Mouse (Mus musculus): ENCODE measurements around the gene Iqsec1.

Gene Iqsec1

GRCm38 (mm10) chr6:90705738-90706137 lies 282.7 kb downstream of the Iqsec1 start:
- no peak for DNase-seq (ENCODE audit: low read depth, low spot score)

- DNase-seq (ENCODE audit: low read depth, low spot score): no peak
These were observed 283.7 kb downstream of the Iqsec1 start for GRCm38 (mm10) chr6:90704705-90705344.

GRCm38 (mm10) chr6:90703782-90704181 lies 284.7 kb downstream of the Iqsec1 start:
- DNase-seq (ENCODE audit: low read depth, low spot score): no peak

- DNase-seq (ENCODE audit: low read depth, low spot score): no peak
These were observed 285.4 kb downstream of the Iqsec1 start for GRCm38 (mm10) chr6:90702837-90703735.

GRCm38 (mm10) chr6:90702197-90702596 lies 286.3 kb downstream of the Iqsec1 start:
- no peak for DNase-seq (ENCODE audit: low read depth, low spot score)

GRCm38 (mm10) chr6:90701391-90701790 lies 287.1 kb downstream of the Iqsec1 start:
- no peak for DNase-seq (ENCODE audit: low read depth, low spot score)

DNA sequence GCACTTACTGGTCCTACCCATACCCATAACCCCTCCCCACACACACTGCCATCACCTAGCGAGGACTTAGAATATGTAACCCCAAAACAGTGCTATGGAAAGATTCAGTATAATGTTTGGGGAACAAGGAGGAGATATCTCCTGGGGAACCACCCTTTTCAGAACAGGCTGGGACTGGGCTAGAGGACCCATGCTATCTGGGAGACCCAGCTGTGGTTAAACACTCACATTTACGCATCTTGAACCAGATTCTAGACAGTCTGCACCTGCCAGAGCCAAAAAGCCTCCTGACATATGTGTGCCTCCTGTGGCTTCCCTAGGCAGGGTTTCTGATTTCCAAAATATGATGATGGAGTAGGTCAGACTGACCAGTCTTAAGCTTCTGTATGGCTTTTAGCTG lies 287.7 kb downstream of the Iqsec1 start:
- no peak for DNase-seq (ENCODE audit: low read depth, low spot score)

- no peak for DNase-seq (ENCODE audit: low read depth, low spot score)
These were observed 288.4 kb downstream of the Iqsec1 start for GRCm38 (mm10) chr6:90700068-90700467.

DNA sequence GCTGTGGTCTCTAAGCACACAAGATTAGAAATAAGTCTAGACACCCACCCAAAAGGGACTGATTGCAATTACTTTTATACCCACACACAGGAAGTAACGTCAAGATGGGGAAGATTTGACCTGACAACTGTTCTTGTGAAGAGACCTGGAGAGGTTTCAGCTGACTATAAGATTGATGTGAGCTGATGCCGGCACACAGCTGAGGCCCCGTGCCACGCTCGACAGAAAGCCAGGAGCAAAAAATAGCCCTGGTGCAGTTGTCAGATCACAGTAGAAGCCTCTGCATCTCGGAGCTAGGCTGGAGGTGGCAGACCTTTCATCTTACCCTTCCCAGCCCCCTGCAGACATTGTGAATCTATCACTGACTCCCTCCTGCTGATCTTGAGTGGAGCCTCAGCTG lies 289.6 kb downstream of the Iqsec1 start:
- no peak for DNase-seq (ENCODE audit: low read depth, low spot score)

- no peak for DNase-seq (ENCODE audit: low read depth, low spot score)
These were observed 292.7 kb downstream of the Iqsec1 start for GRCm38 (mm10) chr6:90695754-90696153.

GRCm38 (mm10) chr6:90692404-90692803 lies 296.1 kb downstream of the Iqsec1 start:
- no peak for DNase-seq (ENCODE audit: low read depth, low spot score)

DNA sequence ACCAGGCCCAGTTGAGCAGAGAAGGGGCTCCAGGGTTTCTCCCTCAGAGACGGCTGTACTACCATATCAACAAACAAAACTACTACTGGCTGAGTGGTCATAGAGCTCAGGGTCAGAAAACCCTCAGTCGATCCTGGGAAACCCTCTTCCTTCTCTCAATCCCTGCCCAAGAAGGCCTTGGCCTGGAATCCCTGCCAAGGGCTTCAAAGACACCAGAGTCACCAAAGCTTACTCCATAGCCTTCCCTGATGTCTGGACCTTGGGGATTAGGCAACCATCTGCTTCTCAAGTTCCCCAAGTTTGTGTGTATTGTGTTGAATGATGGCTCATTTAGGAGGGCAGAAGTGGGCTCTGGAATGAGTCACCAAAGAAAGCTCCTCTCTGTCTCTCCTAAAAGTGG lies 296.6 kb downstream of the Iqsec1 start:
- DNase-seq (ENCODE audit: low read depth, low spot score): no peak

DNA sequence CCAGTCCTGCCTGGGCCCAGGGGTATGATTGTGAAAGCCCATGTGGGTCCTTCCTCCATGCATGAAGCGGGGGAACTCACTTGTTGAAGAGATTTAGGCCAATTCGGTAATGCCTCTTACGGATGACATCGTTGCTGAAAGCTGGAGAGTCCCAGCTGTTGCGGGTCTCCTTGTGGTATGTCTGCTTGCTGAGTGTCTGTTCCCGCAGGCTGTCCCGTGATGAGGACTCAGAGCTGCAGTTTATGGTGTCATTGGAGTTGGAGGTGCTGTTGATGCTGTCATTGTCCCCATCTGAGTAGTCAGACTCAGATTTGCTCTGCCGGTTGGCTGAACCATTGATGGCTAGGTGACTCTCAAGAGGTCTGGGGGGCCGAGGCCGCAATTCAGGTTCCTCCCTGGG lies 299.0 kb downstream of the Iqsec1 start:
- no peak for DNase-seq (ENCODE audit: low read depth, low spot score)

DNA sequence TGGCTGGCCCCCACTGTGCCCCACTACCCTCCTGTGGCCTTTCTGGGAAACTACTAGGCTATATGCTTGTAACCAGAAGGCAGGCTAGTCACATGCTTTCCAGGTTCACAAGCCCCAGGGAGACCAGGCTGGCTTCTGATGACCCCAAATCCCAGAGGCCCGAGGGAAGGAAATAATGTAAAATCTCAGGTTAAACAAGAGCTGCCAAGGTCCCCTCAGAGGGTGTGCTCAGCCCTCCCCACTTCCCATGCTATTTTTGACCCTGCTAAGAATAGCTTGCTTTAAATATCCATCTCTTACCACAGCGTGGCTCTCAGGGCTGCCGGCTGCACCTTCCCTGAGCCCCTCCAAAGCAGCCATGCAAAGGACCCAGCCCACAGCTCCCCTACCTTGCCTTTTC lies 299.7 kb downstream of the Iqsec1 start:
- no peak for DNase-seq (ENCODE audit: low read depth, low spot score)

- DNase-seq (ENCODE audit: low read depth, low spot score): no peak
These were observed 300.5 kb downstream of the Iqsec1 start for GRCm38 (mm10) chr6:90688003-90688402.

- no peak for DNase-seq (ENCODE audit: low read depth, low spot score)
These were observed 301.7 kb downstream of the Iqsec1 start for GRCm38 (mm10) chr6:90686812-90687211.

DNA sequence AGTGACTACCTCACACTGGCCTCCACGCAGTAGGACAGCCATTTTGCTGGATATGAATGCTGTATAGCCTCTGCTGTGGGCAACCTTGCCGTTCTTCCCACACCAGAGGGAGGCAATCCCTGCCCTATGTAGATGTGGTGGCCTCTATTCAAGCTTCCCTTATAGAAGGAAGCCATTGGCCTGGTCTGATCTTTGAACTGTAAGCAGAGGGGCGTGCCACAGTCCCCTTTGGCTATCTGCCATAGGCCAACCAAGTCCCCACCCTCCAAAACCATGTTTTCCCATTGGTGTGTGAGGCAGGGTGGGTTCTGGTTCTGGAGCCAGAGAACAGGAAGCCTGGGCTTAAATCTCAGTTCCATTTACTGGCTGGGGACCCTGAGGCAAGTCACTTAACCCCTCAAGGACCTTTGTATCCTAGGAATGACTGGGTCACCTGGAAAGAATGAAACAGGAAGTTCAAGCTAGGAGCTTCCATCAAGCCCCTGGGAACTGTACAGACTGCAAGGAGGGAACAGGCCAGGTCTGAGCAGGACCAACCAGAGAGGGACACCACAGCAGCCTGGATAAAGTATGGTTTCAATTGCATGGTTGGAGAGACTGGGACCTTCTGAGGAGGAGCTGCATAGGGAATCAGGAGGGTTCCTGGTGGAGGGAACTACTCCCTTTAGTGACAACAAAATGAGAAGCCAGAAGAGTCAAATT lies 304.5 kb downstream of the Iqsec1 start:
- DNase-seq (ENCODE audit: low read depth, low spot score): no peak

DNA sequence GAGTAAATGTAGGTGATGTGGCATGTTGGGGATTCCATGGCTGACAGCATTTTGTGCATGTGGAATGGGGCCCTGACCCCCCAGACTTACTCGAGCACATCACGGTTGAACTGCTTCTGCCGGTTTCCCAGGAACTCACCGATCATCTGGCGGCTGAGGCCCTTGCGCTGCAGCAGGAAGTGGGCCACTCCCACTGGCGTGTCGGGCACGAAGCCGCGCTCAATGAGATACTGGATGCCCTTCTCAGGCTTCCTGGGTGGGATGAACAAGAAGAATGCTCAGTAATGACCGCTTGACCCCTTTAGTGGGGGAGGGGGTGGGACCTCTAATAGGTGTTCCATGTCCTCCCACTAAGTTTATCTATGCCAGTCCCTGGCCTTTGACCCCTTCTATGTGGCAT lies 308.1 kb downstream of the Iqsec1 start:
- no peak for DNase-seq (ENCODE audit: low read depth, low spot score)

DNA sequence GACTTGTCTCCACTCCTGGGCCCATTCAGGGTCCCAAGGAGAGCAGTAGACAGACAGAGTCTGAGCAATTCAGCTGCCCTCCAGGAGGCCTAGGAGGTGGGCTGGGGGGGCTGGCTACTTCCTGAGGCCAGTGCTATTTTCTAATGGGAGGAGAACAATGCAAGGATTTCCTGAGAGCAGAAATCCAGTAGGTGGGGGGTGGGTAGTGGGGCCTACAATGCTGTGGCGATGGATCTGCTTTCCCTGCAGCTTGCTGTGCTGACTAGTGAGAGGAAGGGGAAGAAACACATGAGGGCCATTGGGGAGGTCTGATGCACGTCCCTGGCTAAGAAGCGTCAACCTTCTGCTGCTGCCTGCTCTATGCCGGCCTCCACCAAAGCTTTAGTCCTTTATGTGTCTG lies 309.7 kb downstream of the Iqsec1 start:
- no peak for DNase-seq (ENCODE audit: low read depth, low spot score)

DNA sequence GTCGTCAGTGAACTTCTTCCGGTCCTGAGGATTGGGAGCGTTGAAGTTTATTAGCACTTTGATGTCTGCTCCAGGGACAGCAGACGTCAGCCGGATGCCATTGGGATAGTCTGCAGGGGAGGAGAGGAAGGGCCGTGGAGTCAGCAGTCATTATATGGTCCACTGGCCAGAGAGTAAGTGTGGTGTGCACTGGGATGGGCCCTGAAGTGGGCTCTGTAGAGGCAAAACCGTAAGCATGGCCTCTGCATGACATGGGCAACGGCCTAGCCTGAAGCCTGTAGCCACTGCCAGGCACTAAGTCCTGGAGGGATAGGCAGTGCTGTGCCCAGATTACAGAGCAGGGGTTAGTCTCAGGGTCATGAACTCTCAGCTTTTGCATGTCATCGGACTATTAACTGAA lies 319.8 kb downstream of the Iqsec1 start:
- no peak for DNase-seq (ENCODE audit: low read depth, low spot score)

DNA sequence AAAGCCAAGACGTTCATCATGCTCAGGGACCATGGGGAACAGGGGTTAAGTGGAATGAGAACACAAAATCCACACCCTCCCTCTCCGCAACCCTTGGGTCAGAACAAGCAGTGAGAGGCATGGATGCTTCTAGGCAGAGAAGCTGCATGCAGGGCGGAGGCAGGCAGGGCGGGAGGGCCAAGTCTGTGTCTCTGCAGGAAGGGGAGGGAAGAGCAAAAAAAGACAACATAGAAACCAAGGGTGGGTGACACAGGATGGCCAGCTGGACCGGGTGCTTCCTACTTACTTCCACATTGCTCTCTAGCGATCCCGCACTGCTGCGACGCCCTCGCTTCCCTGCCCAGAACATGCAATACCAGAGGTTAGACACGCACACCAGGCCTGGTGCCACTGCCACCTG lies 324.7 kb downstream of the Iqsec1 start:
- no peak for DNase-seq (ENCODE audit: low read depth, low spot score)

- DNase-seq (ENCODE audit: low read depth, low spot score): no peak
These were observed 326.3 kb downstream of the Iqsec1 start for GRCm38 (mm10) chr6:90662148-90662547.

- DNase-seq (ENCODE audit: low read depth, low spot score): no peak
These were observed 327.5 kb downstream of the Iqsec1 start for GRCm38 (mm10) chr6:90661029-90661399.
